Mouse (Mus musculus) heart, adult 2 months (tissue): ENCODE measurements around the gene Map4k4. TPM values are rescaled to one million over a fixed set of nuclear protein-coding genes. Genes with fewer than 3 reads are reported as not detected.

Source experiments
- DNase-seq, 2 experiments: peaks; one replicate each; pipeline ENCODE4 v3.0.0; 2021
- H3K27ac ChIP-seq: fragments of 200-600 bp; 2 replicates; pipeline ENCODE4 v1.8.1; 2022
- H3K27me3 ChIP-seq: fragments of 200-500 bp; 2 replicates; pipeline ENCODE4 v1.6.1; 2012; ENCODE audit warnings: mild to moderate bottlenecking, low read length, inconsistent platforms, mixed read lengths; ENCODE audit not compliant: control insufficient read depth, insufficient read depth
- H3K36me3 ChIP-seq: fragments of 200-500 bp; 2 replicates; pipeline ENCODE4 v1.6.1; 2012; ENCODE audit warnings: low read length, inconsistent platforms; ENCODE audit not compliant: control insufficient read depth, insufficient read depth
- H3K4me1 ChIP-seq: fragments of 200-500 bp; 2 replicates; pipeline ENCODE4 v1.6.1; 2011; ENCODE audit warnings: low read length; ENCODE audit not compliant: control insufficient read depth, insufficient read depth
- H3K4me3 ChIP-seq: fragments of 200-600 bp; 2 replicates; pipeline ENCODE4 v1.8.1; 2022
- H3K79me2 ChIP-seq: fragments of 200-500 bp; replicated peaks from 2 replicates; pipeline ENCODE4 v1.6.1; 2012; ENCODE audit warnings: mild to moderate bottlenecking, inconsistent platforms, low read length, moderate library complexity, mixed read lengths; ENCODE audit not compliant: control insufficient read depth, insufficient read depth
- H3K9ac ChIP-seq: fragments of 200-500 bp; 2 replicates; pipeline ENCODE4 v1.6.1; 2012; ENCODE audit warnings: low read depth, mild to moderate bottlenecking, control low read depth, inconsistent platforms, low read length, mixed read lengths
- CTCF ChIP-seq: fragments of 200-600 bp; IDR thresholded peaks from 2 replicates; pipeline ENCODE4 v1.8.1; 2022; ENCODE audit warnings: antibody characterized with exemption, mild to moderate bottlenecking, moderate library complexity
- EP300 ChIP-seq: fragments of 200-500 bp; IDR thresholded peaks from 2 replicates; pipeline ENCODE4 v1.6.1; 2011; ENCODE audit warnings: low read depth, low read length, control low read depth; ENCODE audit not compliant: insufficient read depth
- POLR2A ChIP-seq: fragments of 200-500 bp; IDR thresholded peaks from 2 replicates; pipeline ENCODE4 v1.6.1; 2011; ENCODE audit warnings: mild to moderate bottlenecking, low read depth, low read length, control low read depth; ENCODE audit not compliant: insufficient read depth
- WGBS: fragments of 180-500 bp; shearing (Covaris S2); methylation state at CpG from one replicate; pipeline ENCODE4 v1.1.7; 2018; 5-methylcytosine and 5-hydroxymethylcytosine counted together
- intact Hi-C: fragments of 180-260 bp; cut with DNase I; formaldehyde crosslinking; loops from one replicate; pipeline ENCODE4 v1.15.1; 2025
- polyA plus RNA-seq: library from polyadenylated mRNA; depleted of rRNA; stranded (reverse); fragments of >200 nt; gene quantifications from 2 replicates; pipeline ENCODE4 v1.2.3, GENCODE M21; 2012; rRNA removed
- total RNA-seq, 2 experiments: library from RNA; stranded (reverse); gene quantifications; 2 replicates each; pipeline ENCODE4 v1.2.3; 2021

Map4k4 gene
- total and polyA plus RNA-seq, 3 experiments: 85.2 to 134 (median 129) TPM

DNA sequence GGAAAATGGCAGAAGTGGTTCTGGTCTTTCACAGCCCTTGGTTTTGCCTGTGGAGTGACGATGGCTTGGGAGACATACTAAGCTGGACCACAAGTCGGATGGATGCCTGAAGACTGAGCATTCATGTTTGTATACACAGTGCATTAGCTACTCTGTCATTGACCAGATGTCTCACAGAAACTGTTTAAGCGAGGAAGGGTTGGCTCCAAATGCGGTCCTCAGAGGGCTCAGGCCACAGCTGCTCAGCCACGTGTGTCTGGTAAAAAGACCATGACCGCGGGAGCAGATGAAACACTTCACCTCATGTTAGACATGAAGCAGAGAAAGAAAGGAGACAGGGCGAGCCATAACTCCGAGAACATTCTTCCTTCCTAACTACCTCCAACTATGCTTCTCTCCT is 160.6 kb downstream of the Map4k4 start:
- H3K4me1 ChIP-seq: no peaks in the 10 kb centered on the region; the same call in 1 of the 2 replicates
- H3K9ac ChIP-seq: no peak overlapping the region
- peak; percentile 29 to 30 for DNase-seq
- H3K79me2 ChIP-seq: no peaks in the 10 kb centered on the region
- H3K36me3 ChIP-seq: no peaks in the 10 kb centered on the region
- 78% methylated on average over 9 of the region's 9 CpGs for WGBS
- TF ChIP-seq CTCF: no peak
- TF ChIP-seq POLR2A: no peak
- no peak for TF ChIP-seq EP300
- H3K27me3 ChIP-seq: no peaks in the 10 kb centered on the region
- intact Hi-C loops: no loop called here
- H3K4me3 ChIP-seq: no peak overlapping the region
- H3K27ac ChIP-seq: no peak overlapping the region

GRCm38 (mm10) chr1:40063409-40063808 is 162.7 kb downstream of the Map4k4 start:
- Histone ChIP-seq H3K4me3 (no peak overlapping the region), H3K9ac (no peak overlapping the region), H3K27ac (no peak overlapping the region), H3K79me2 (no peaks in the 10 kb centered on the region), H3K27me3 (no peaks in the 10 kb centered on the region), H3K4me1 (no peaks in the 10 kb centered on the region; the same call in 1 of the 2 replicates), H3K36me3 (no peaks in the 10 kb centered on the region)
- TF ChIP-seq CTCF (no peak), POLR2A (no peak), EP300 (no peak)
- no peak for DNase-seq
- intact Hi-C loops: no loop called here
- 68% methylated on average over 4 of the region's 4 CpGs for WGBS

DNA sequence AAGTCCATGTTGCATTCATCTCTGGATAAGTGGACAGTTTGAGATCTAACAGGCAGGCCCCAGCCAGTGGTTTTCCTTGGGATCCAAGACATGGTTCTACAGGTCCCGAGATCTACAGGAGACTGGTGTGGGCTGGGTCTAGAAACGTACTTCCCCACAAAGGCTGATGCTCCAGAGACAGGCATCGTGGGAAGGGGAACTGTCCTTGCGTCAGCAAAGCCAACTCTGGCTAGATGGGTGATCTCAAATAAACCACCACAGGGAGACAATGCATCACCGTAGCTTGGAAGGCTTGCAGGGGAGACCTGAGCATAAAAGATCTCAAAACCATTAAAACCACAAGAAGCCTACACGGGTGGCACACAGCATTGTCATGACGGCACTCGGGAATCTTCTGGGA is 163.8 kb downstream of the Map4k4 start:
- Histone ChIP-seq H3K79me2 (no peaks in the 10 kb centered on the region), H3K4me3 (no peak overlapping the region), H3K27ac (no peak overlapping the region), H3K27me3 (no peaks in the 10 kb centered on the region), H3K9ac (no peak overlapping the region), H3K4me1 (no peaks in the 10 kb centered on the region; the same call in 1 of the 2 replicates), H3K36me3 (no peaks in the 10 kb centered on the region)
- TF ChIP-seq EP300 (no peak), POLR2A (no peak), CTCF (no peak)
- WGBS: 84% methylated on average over 8 of the region's 8 CpGs
- DNase-seq: no peak
- intact Hi-C loops: no loop called here

DNA sequence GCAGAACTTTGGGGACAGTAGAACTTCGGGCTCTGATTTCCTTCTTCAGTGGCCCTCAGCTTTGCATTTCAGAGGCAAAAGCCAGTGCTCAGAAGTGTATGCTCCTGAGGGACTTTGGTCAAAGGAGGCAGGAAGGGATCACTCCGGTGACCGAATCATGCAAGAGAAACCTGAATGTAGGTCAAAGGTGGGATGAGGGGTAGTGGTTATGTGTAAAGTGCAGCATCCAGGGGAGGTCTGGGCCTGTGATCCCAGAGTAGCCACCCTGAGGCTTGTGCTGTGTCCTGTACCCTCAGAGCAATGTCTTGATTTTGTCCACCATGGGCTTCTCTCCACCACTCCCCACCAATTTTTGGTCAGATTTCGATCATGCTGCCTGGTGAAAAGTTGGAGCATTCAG is 171.8 kb downstream of the Map4k4 start:
- no peaks in the 10 kb centered on the region for H3K4me1 ChIP-seq
- no peak overlapping the region for H3K4me3 ChIP-seq
- no peak for TF ChIP-seq CTCF
- TF ChIP-seq EP300: no peak
- TF ChIP-seq POLR2A: no peak
- WGBS: 75% methylated on average over 4 of the region's 4 CpGs
- no peak overlapping the region for H3K27ac ChIP-seq
- no peaks in the 10 kb centered on the region for H3K79me2 ChIP-seq
- intact Hi-C loops: no loop called here
- H3K36me3 ChIP-seq: no peaks in the 10 kb centered on the region
- DNase-seq: no peak
- H3K9ac ChIP-seq: no peak overlapping the region
- no peaks in the 10 kb centered on the region for H3K27me3 ChIP-seq

DNA sequence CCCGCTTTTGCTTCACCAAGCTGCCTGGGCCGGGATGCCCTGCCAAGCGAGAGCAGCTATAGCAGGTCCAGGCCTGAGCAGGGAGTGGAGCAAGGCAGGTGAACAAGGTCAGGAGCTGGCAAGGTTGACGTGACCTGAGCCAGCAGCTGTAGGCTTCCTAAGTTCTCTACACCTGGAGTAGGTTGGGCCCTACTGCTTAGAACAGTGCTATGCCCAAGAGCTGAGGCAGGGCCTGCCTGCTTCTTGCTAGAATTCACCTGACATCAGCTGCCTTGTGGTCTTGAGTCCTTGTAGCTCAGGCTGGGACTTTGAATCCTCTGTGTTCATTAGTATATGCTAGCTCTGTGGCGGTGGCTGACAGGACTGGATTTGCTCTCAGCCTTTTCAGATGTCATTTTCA is 173.1 kb downstream of the Map4k4 start, which contains the start of gene Il1r2:
TSS of gene Il1r2 (plus strand) at position 301 of the 400 bp plus-strand sequence.
- no peak within 1 kb of the TSS for H3K27ac ChIP-seq
- no peaks in the 10 kb centered on the region for H3K79me2 ChIP-seq
- no peak for TF ChIP-seq EP300
- TF ChIP-seq POLR2A: no peak
- TF ChIP-seq CTCF: no peak
- H3K36me3 ChIP-seq: no peaks in the 10 kb centered on the region
- DNase-seq: no peak
- intact Hi-C loops: no loop called here
- H3K9ac ChIP-seq: no peak within 1 kb of the TSS
- H3K4me1 ChIP-seq: no peaks in the 10 kb centered on the region
- WGBS: 96% methylated on average over 5 of the region's 5 CpGs
- H3K4me3 ChIP-seq: no peak within 1 kb of the TSS
- no peaks in the 10 kb centered on the region for H3K27me3 ChIP-seq

Other genes with a start within 250 kb of the Map4k4 start
- gene Creg2, start 249.4 kb upstream of the Map4k4 start, total RNA-seq: under 1 TPM in 1 of 2 experiments, not detected in 1; 0.05 TPM
- 0.06 TPM in 1 of 2 replicates, not detected in the other for gene Creg2, start 249.4 kb upstream of the Map4k4 start, polyA plus RNA-seq
- gene Rfx8, start 179.9 kb upstream of the Map4k4 start, total RNA-seq: under 1 TPM; 0.20 to 0.26 TPM
- 0.35 and 0.47 TPM in 2 replicates for gene Rfx8, start 179.9 kb upstream of the Map4k4 start, polyA plus RNA-seq
- gene Gm3646, start 95.6 kb upstream of the Map4k4 start, total RNA-seq: 1 to 10 TPM; 9.1 to 9.2 TPM
- gene Gm3646, start 95.6 kb upstream of the Map4k4 start, polyA plus RNA-seq: 1.9 and 4.7 TPM in 2 replicates
- gene Il1r2, start 173.2 kb downstream of the Map4k4 start, total RNA-seq: under 1 TPM in 1 of 2 experiments, not detected in 1; 0.23 TPM
- 0.20 TPM in 2 replicates for gene Il1r2, start 173.2 kb downstream of the Map4k4 start, polyA plus RNA-seq